Mouse (Mus musculus) intestine, embryonic 16.5 days (tissue): ENCODE results near the gene Hemk1. TPM values are rescaled to one million over a fixed set of nuclear protein-coding genes. Genes with fewer than 3 reads are reported as not detected.

Experiments
- ATAC-seq: fragments of 200-750 bp; cut with Nextera tagmentation; 2 replicates; pipeline ENCODE4 v1.8.0; 2017; ENCODE audit warnings: moderate TSS enrichment, moderate library complexity
- H3K27ac ChIP-seq: fragments of 300-500 bp; sonication (generic); 2 replicates; pipeline ENCODE4 v1.5.1; 2014; ENCODE audit warnings: mild to moderate bottlenecking, low read length
- H3K27me3 ChIP-seq: fragments of 300-500 bp; sonication (generic); replicated peaks from 2 replicates; pipeline ENCODE4 v1.6.1; 2014; ENCODE audit warnings: low read length, control low read depth, mixed read lengths; ENCODE audit not compliant: control insufficient read depth, insufficient read depth
- H3K36me3 ChIP-seq: fragments of 300-500 bp; sonication (generic); 2 replicates; pipeline ENCODE4 v1.6.1; 2014; ENCODE audit warnings: low read length, control low read depth; ENCODE audit not compliant: control insufficient read depth, insufficient read depth
- H3K4me1 ChIP-seq: fragments of 300-500 bp; sonication (generic); 2 replicates; pipeline ENCODE4 v1.6.1; 2014; ENCODE audit warnings: low read length, control low read depth, mixed read lengths; ENCODE audit not compliant: control insufficient read depth, insufficient read depth
- H3K4me2 ChIP-seq: fragments of 300-500 bp; sonication (generic); 2 replicates; pipeline ENCODE4 v1.6.1; 2014; ENCODE audit warnings: low read depth, low read length, control low read depth
- H3K4me3 ChIP-seq: fragments of 300-500 bp; sonication (generic); 2 replicates; pipeline ENCODE4 v1.5.1; 2014; ENCODE audit warnings: mild to moderate bottlenecking, low read length
- H3K9ac ChIP-seq: fragments of 300-500 bp; sonication (generic); 2 replicates; pipeline ENCODE4 v1.6.1; 2014; ENCODE audit warnings: low read depth, low read length
- H3K9me3 ChIP-seq: fragments of 300-500 bp; sonication (generic); 2 replicates; pipeline ENCODE4 v1.6.1; 2016; ENCODE audit warnings: low read length, control low read depth; ENCODE audit not compliant: control insufficient read depth
- WGBS: fragments of 180-500 bp; shearing (Covaris S2); extraction: QIAGEN DNeasy Blood & Tissue Kit; methylation state at CpG from one replicate; pipeline ENCODE4 v1.1.7; 2014; 5-methylcytosine and 5-hydroxymethylcytosine counted together
- polyA plus RNA-seq: library from polyadenylated mRNA; unstranded; fragments of >200 nt; fragmentation: Nextera tagmentation; extraction: Ambion mirVana; gene quantifications from 2 replicates; pipeline ENCODE4 v1.2.1, GENCODE M21; 2015

The Hemk1 gene
- polyA plus RNA-seq, 1 experiment from 2014 or later: 11.2 TPM

DNA sequence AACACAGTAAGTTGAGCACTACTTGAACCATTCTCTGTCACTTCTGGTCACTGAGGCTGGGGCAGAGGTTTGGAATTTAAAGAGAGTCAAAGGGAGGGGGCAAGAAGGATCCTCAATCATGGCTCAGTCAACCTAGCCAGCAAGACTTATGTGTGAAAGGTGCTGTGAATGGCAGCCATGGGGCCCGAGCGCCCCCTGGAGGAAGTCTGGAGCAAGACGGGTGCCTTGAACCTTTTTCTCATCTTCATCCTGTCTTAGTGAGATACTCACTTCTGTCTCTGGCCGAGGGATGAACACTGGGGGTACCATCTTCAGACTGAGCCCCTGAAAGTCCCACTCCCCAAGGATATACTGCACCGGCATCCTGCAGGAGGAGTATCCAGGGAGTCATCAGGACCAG lies 2.2 kb downstream of the Hemk1 start:
- Histone ChIP-seq H3K9me3 (no peaks in the 10 kb centered on the region), H3K27me3 (0 out of 2 replicates have a peak, but pooled peaks cover under 1% of the 10 kb centered on the region), H3K36me3 (no peaks in the 10 kb centered on the region), H3K4me2 (no peak overlapping the region), H3K27ac (no peak overlapping the region), H3K4me3 (no peak overlapping the region), H3K9ac (no peak overlapping the region), H3K4me1 (peaks cover 14% of the 10 kb centered on the region)
- ATAC-seq: no peak
- 12% methylated on average over 5 of the region's 5 CpGs for WGBS

- ATAC-seq: no peak
- Histone ChIP-seq H3K4me1 (peaks cover 12% of the 10 kb centered on the region), H3K9me3 (no peaks in the 10 kb centered on the region), H3K9ac (no peak overlapping the region), H3K4me2 (no peak overlapping the region), H3K27ac (no peak overlapping the region), H3K27me3 (no peaks in the 10 kb centered on the region), H3K4me3 (no peak overlapping the region), H3K36me3 (no peaks in the 10 kb centered on the region)
- 88% methylated on average over 5 of the region's 5 CpGs for WGBS
Observed at GRCm38 (mm10) chr9:107335046-107335445, 3.1 kb downstream of the Hemk1 start.

DNA sequence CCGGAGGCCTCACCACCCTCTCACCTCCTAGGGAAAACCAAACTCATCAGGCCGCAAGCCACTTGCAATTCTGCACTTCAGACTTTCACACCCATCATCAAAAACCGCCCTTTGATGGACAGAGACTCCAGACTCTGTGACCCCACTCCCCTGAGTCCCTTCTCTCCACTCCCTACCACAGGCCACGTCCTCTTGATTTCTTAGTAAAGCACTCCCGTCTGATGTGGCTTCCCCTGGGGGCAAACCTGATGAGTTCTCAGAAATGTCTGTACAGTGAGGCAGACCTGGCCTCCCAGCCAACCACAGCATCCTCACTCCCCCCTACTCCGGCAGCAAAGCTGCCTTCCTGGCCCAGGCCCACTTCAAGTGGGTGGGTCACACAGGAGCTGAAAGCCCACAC lies 3.8 kb downstream of the Hemk1 start:
- H3K27ac ChIP-seq: no peak overlapping the region
- H3K36me3 ChIP-seq: no peaks in the 10 kb centered on the region
- H3K9ac ChIP-seq: no peak overlapping the region
- H3K4me3 ChIP-seq: no peak overlapping the region
- peaks cover 12% of the 10 kb centered on the region for H3K4me1 ChIP-seq
- H3K4me2 ChIP-seq: no peak overlapping the region
- H3K27me3 ChIP-seq: no peaks in the 10 kb centered on the region
- 87% methylated on average over 6 of the region's 6 CpGs for WGBS
- H3K9me3 ChIP-seq: no peaks in the 10 kb centered on the region
- no peak for ATAC-seq

DNA sequence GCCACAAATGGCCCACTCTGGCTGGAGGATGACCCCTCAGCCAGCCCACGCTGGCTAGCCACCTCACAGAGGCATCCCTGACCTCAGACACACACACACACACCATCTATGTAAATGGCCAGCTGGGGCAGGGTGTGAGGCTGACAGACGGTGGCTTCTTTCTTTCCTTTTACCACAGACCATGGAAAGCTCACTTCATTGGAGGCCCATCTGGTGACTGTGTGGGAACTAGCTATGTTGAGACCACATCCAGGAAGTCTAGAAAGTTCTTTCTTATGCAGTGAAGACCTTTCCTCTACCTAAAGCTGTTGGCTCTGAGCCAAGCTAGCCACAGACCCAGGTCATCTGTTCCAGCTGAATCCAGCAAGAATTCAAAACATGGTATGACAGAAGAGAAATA lies 4.5 kb downstream of the Hemk1 start:
- no peak overlapping the region for H3K4me3 ChIP-seq
- H3K9ac ChIP-seq: 0 out of 2 replicates have a peak overlapping the region, but pooled peaks have one; percentile 21
- H3K4me1 ChIP-seq: peaks cover 8% of the 10 kb centered on the region
- H3K9me3 ChIP-seq: no peaks in the 10 kb centered on the region
- 53% methylated on average over 2 of the region's 2 CpGs for WGBS
- H3K27me3 ChIP-seq: no peaks in the 10 kb centered on the region
- no peak overlapping the region for H3K4me2 ChIP-seq
- no peaks in the 10 kb centered on the region for H3K36me3 ChIP-seq
- ATAC-seq: no peak
- H3K27ac ChIP-seq: no peak overlapping the region

GRCm38 (mm10) chr9:107330791-107331190 lies 7.4 kb downstream of the Hemk1 start:
- Histone ChIP-seq H3K9me3 (no peaks in the 10 kb centered on the region), H3K4me1 (no peaks in the 10 kb centered on the region), H3K4me2 (no peak overlapping the region), H3K36me3 (no peaks in the 10 kb centered on the region), H3K9ac (no peak overlapping the region), H3K27ac (no peak overlapping the region), H3K4me3 (no peak overlapping the region), H3K27me3 (no peaks in the 10 kb centered on the region)
- ATAC-seq: no peak
- WGBS: 85% methylated on average over 6 of the region's 6 CpGs

GRCm38 (mm10) chr9:107327879-107328620 lies 10.1 kb downstream of the Hemk1 start:
- Histone ChIP-seq H3K4me2 (no peak overlapping the region), H3K27me3 (no peaks in the 10 kb centered on the region), H3K4me3 (no peak overlapping the region), H3K27ac (no peak overlapping the region), H3K36me3 (no peaks in the 10 kb centered on the region), H3K4me1 (no peaks in the 10 kb centered on the region), H3K9me3 (no peaks in the 10 kb centered on the region), H3K9ac (no peak overlapping the region)
- no peak for ATAC-seq
- WGBS: 85% methylated on average over 16 of the region's 16 CpGs

- no peak overlapping the region for H3K4me3 ChIP-seq
- no peaks in the 10 kb centered on the region for H3K9me3 ChIP-seq
- no peak overlapping the region for H3K27ac ChIP-seq
- no peak for ATAC-seq
- H3K9ac ChIP-seq: no peak overlapping the region
- H3K4me1 ChIP-seq: no peaks in the 10 kb centered on the region
- 83% methylated on average over 7 of the region's 7 CpGs for WGBS
- H3K4me2 ChIP-seq: no peak overlapping the region
- no peaks in the 10 kb centered on the region for H3K27me3 ChIP-seq
- no peaks in the 10 kb centered on the region for H3K36me3 ChIP-seq
Observed at GRCm38 (mm10) chr9:107325904-107326303, 12.2 kb downstream of the Hemk1 start.

- ATAC-seq: no peak
- no peak overlapping the region for H3K27ac ChIP-seq
- WGBS: 65% methylated on average over 4 of the region's 4 CpGs
Observed at GRCm38 (mm10) chr9:107324799-107325561, 13.2 kb downstream of the Hemk1 start.

DNA sequence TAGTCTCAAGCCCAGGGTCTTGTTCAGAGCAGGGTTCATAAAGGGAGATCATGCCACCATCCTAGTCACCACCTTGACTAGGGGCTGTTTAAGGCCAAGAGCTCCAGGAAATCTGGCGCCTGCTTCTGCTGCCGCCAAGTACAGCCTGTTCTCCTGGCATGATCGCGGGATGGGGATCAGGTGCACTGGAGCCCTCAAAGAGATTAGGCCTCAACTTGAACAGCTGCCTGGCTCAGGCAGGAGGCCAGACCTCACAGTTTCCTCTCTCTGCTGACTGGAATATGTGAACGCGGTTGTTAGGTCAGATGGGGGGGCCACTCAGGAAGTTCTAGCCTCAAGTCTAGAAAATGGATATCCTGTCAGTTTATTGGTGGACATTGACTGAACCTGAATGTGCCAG lies 14.6 kb downstream of the Hemk1 start:
- Histone ChIP-seq H3K27me3 (no peaks in the 10 kb centered on the region), H3K4me1 (no peaks in the 10 kb centered on the region), H3K9ac (no peak overlapping the region), H3K36me3 (no peaks in the 10 kb centered on the region), H3K9me3 (no peaks in the 10 kb centered on the region), H3K27ac (no peak overlapping the region), H3K4me3 (no peak overlapping the region), H3K4me2 (no peak overlapping the region)
- no peak; the same call in 1 of the 2 replicates for ATAC-seq
- 73% methylated on average over 6 of the region's 6 CpGs for WGBS

More at GRCm38 (mm10) chr9:107324799-107325561, 13.2 kb downstream of the Hemk1 start:
- H3K9ac ChIP-seq: no peak overlapping the region
- no peaks in the 10 kb centered on the region for H3K27me3 ChIP-seq
- no peaks in the 10 kb centered on the region for H3K9me3 ChIP-seq
- H3K4me2 ChIP-seq: no peak overlapping the region
- H3K4me1 ChIP-seq: no peaks in the 10 kb centered on the region
- no peak overlapping the region for H3K4me3 ChIP-seq
- no peaks in the 10 kb centered on the region for H3K36me3 ChIP-seq
